Mouse (Mus musculus): ENCODE measurements around the gene Vstm2l. TPM values are rescaled to one million over a fixed set of nuclear protein-coding genes. Genes with fewer than 3 reads are reported as not detected.

Vstm2l gene
- polyA plus RNA-seq (2015; fragmentation: Nextera tagmentation; extraction: Ambion mirVana), result not detected in 2 replicates

DNA sequence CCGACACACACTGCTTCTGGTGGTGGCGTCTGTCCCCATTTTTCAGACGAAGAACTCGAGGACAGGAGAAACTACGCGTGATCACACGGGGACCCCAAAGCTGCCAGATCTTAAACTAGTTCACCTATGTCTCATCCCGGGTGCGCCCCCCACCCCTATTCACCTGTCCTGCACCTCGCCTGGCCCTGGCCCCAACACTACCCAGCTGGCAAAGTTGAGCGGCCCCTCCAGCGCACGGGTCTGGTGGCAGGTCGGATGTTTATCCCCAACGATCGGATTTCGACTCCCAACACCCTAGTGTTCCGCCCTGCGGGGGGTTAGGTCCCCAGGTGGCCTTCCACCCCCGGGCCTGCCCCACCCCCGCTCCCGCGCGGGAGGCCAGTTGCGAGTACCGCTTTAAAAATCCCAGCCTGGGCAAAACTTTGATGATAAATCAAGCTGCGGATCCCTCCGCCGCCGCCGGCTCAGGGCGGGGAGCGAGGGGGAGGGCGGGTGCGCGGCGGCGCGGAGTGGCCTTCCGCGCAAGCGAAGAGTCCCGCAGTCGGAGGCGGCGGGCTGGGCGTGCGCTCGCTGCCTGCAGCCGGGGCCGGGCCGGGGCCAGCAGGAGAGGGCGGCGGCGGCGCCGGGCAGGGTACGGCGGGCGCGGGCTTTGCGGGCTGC lies at the start of gene Vstm2l:
Gene Vstm2l, plus strand, starts transcription at position 549 of the 660 bp plus-strand sequence.
- H3K4me2 ChIP-seq (ENCODE audit: low read depth, low read length), result no peak within 1 kb of the TSS
- no peak for DNase-seq
- H3K9me3 ChIP-seq (ENCODE audit: low read length), result no peaks in the 10 kb centered on the region
- no peak for ATAC-seq
- whole genome bisulfite sequencing (ENCODE audit: insufficient replicate concordance), result 6% methylated on average over 49 of the region's 62 CpGs
- H3K36me3 ChIP-seq (replicated peaks; ENCODE audit: insufficient read depth, low read length), result no peaks in the 10 kb centered on the region
- peaks cover 39% of the 10 kb centered on the region for H3K27me3 ChIP-seq (ENCODE audit: insufficient read depth, low read length)
- no peak within 1 kb of the TSS for H3K9ac ChIP-seq (replicated peaks)
- no peak within 1 kb of the TSS for H3K27ac ChIP-seq (ENCODE audit: low read depth)
- H3K4me1 ChIP-seq (ENCODE audit: insufficient read depth), result no peaks in the 10 kb centered on the region
- TF ChIP-seq EP300 (IDR thresholded peaks at IDR 0.05; ENCODE audit: low read depth) (no peak), CTCF (IDR thresholded peaks at IDR 0.05; ENCODE audit: low read depth) (no peak)
- no peak within 1 kb of the TSS for H3K4me3 ChIP-seq (ENCODE audit: low read depth, low read length)

DNA sequence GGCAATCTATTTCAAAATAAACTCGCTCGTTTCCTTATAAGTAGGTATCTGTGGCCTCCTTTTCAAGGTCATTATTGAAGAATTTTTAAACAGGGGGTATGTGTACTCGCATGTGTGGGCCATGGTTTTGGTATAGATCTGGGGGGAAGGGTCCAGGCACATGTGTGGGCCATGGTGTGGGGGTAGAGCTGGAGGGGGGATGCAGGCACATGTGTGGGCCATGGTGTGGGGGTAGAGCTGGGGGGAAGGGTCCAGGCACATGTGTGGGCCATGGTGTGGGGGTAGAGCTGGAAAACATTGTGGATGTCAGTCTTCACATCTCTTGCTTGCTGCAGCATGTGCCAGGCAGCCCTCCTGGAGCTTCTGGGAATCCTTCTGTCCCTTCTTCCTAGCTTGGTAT lies 47.3 kb upstream of the Vstm2l start:
- no peak for DNase-seq
- WGBS (ENCODE audit: insufficient replicate concordance), result 82% methylated on average over 3 of the region's 3 CpGs
- TF ChIP-seq EP300 (IDR thresholded peaks at IDR 0.05; ENCODE audit: low read depth) (no peak), CTCF (IDR thresholded peaks at IDR 0.05; ENCODE audit: low read depth) (no peak)

DNA sequence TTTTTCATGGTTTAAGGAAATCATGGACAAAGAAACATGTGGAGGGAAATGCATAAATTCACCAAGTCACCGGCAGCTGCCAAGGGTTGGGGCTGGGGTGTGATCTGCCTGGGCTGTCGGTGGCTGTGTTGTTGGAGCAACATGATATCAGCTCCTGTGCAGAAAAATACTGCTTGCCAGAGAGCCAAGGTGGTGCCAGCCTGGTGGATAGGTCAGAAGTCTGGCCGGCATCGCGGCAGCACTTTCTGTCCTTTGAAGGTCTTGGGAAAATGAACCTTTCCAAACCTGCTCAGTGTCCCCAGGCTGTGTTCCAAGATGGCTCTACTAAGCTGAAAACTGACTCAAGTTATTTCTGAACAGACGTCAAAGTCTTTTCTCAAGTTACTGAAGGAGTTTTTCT lies 44.2 kb upstream of the Vstm2l start:
- DNase-seq (no peak), ATAC-seq (no peak)
- Histone ChIP-seq H3K27ac (ENCODE audit: low read depth) (no peak overlapping the region), H3K27me3 (ENCODE audit: insufficient read depth, low read length) (no peaks in the 10 kb centered on the region), H3K4me1 (ENCODE audit: insufficient read depth) (no peaks in the 10 kb centered on the region), H3K36me3 (replicated peaks; ENCODE audit: insufficient read depth, low read length) (peaks cover 4% of the 10 kb centered on the region; the same call in 1 of the 2 replicates), H3K4me2 (ENCODE audit: low read depth, low read length) (no peak overlapping the region), H3K4me3 (ENCODE audit: low read depth, low read length) (no peak overlapping the region), H3K9ac (replicated peaks) (no peak overlapping the region), H3K9me3 (ENCODE audit: low read length) (no peaks in the 10 kb centered on the region)
- WGBS (ENCODE audit: insufficient replicate concordance), result 82% methylated on average over 6 of the region's 6 CpGs
- TF ChIP-seq CTCF (IDR thresholded peaks at IDR 0.05; ENCODE audit: low read depth) (no peak), EP300 (IDR thresholded peaks at IDR 0.05; ENCODE audit: low read depth) (no peak)

More for the DNA sequence above, 47.3 kb upstream of the Vstm2l start:
- no peaks in the 10 kb centered on the region; the same call in 1 of the 2 replicates for H3K36me3 ChIP-seq (replicated peaks; ENCODE audit: insufficient read depth, low read length)
- no peak overlapping the region for H3K4me2 ChIP-seq (ENCODE audit: low read depth, low read length)
- ATAC-seq, result no peak
- H3K9ac ChIP-seq (replicated peaks), result no peak overlapping the region
- H3K9me3 ChIP-seq (ENCODE audit: low read length), result no peaks in the 10 kb centered on the region
- H3K4me3 ChIP-seq (ENCODE audit: low read depth, low read length), result no peak overlapping the region
- no peaks in the 10 kb centered on the region for H3K4me1 ChIP-seq (ENCODE audit: insufficient read depth)
- H3K27me3 ChIP-seq (ENCODE audit: insufficient read depth, low read length), result no peaks in the 10 kb centered on the region
- H3K27ac ChIP-seq (ENCODE audit: low read depth), result no peak overlapping the region

DNA sequence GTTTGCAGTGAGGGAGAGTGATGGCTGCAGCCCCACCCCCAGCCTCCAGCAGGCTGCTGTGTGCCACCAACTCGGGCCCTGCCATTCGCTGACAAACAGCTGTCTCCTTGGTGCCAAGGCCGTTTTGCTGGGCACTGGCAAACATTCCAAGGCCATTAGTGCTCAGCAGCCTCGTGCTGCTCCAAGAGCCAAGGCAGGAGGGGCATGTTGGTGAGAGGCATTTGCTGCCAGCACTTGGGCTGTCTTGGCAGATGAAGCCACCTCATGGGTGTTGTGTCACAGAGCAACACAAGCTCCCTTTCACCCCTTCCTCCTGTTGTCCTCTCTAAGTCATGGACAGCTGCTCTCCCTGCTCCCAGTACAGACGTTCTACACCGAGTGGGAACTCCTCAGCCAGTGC lies 41.2 kb upstream of the Vstm2l start:
- no peaks in the 10 kb centered on the region for H3K9me3 ChIP-seq (ENCODE audit: low read length)
- no peak for DNase-seq
- WGBS (ENCODE audit: insufficient replicate concordance), result 75% methylated on average over 6 of the region's 6 CpGs
- H3K36me3 ChIP-seq (replicated peaks; ENCODE audit: insufficient read depth, low read length), result peaks cover 4% of the 10 kb centered on the region; the same call in 1 of the 2 replicates
- no peaks in the 10 kb centered on the region for H3K27me3 ChIP-seq (ENCODE audit: insufficient read depth, low read length)
- no peak overlapping the region for H3K27ac ChIP-seq (ENCODE audit: low read depth)
- no peak overlapping the region for H3K4me2 ChIP-seq (ENCODE audit: low read depth, low read length)
- H3K4me3 ChIP-seq (ENCODE audit: low read depth, low read length), result no peak overlapping the region
- H3K4me1 ChIP-seq (ENCODE audit: insufficient read depth), result no peaks in the 10 kb centered on the region
- no peak overlapping the region for H3K9ac ChIP-seq (replicated peaks)
- no peak for ATAC-seq
- TF ChIP-seq EP300 (IDR thresholded peaks at IDR 0.05; ENCODE audit: low read depth) (no peak), CTCF (IDR thresholded peaks at IDR 0.05; ENCODE audit: low read depth) (no peak)

DNA sequence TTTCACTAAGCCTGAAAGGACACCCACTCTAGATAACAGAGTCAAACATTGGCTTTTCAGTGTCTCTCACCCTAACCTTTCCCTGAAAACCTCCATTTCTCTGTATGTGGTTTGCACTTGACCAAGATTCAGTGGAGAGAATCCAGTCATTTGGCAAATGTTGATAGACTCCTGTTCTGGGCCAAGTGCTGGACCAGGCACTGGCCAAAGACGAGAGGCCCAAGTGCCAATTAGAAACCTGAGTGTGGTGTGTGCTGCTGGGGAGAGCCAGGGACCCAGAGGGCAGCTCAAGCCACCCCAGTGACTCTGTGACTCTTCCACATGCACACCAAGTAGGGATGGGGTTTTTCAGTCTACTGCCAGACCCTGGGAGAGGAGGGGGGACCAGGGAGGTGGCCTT lies 40.8 kb upstream of the Vstm2l start:
- Histone ChIP-seq H3K4me2 (ENCODE audit: low read depth, low read length) (no peak overlapping the region), H3K4me3 (ENCODE audit: low read depth, low read length) (no peak overlapping the region), H3K9me3 (ENCODE audit: low read length) (no peaks in the 10 kb centered on the region), H3K27me3 (ENCODE audit: insufficient read depth, low read length) (no peaks in the 10 kb centered on the region), H3K4me1 (ENCODE audit: insufficient read depth) (no peaks in the 10 kb centered on the region), H3K27ac (ENCODE audit: low read depth) (no peak overlapping the region), H3K36me3 (replicated peaks; ENCODE audit: insufficient read depth, low read length) (peaks cover 4% of the 10 kb centered on the region; the same call in 1 of the 2 replicates), H3K9ac (replicated peaks) (no peak overlapping the region)
- DNase-seq (no peak), ATAC-seq (no peak)
- TF ChIP-seq CTCF (IDR thresholded peaks at IDR 0.05; ENCODE audit: low read depth) (no peak), EP300 (IDR thresholded peaks at IDR 0.05; ENCODE audit: low read depth) (no peak)
- 77% methylated on average over 1 of the region's 1 CpGs for WGBS (ENCODE audit: insufficient replicate concordance)

DNA sequence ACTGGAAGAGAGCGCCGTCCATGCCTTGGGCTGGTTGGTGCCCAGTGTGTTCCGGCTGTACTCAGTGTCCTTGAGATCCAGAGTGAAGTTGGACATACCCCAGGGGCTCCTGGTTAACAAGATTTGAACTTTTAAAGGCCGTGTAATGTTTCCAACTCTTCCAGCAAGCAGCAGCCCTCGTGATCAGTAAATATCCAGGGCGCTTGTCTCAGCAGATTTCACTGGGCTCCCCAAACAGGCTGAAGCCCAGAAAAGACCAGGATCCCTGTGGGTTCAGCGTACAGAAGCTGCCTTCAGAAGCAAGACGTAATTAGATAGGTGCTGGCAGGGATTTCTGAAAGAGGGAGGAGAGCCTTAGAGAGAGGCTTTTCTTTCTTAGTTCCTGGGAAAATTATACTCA lies 39.3 kb upstream of the Vstm2l start:
- TF ChIP-seq CTCF (IDR thresholded peaks at IDR 0.05; ENCODE audit: low read depth) (no peak), EP300 (IDR thresholded peaks at IDR 0.05; ENCODE audit: low read depth) (no peak)
- no peak for DNase-seq
- no peak overlapping the region for H3K4me3 ChIP-seq (ENCODE audit: low read depth, low read length)
- H3K9me3 ChIP-seq (ENCODE audit: low read length), result no peaks in the 10 kb centered on the region
- no peak overlapping the region for H3K27ac ChIP-seq (ENCODE audit: low read depth)
- peaks cover 4% of the 10 kb centered on the region; the same call in 1 of the 2 replicates for H3K36me3 ChIP-seq (replicated peaks; ENCODE audit: insufficient read depth, low read length)
- H3K4me2 ChIP-seq (ENCODE audit: low read depth, low read length), result no peak overlapping the region
- no peaks in the 10 kb centered on the region for H3K4me1 ChIP-seq (ENCODE audit: insufficient read depth)
- no peaks in the 10 kb centered on the region for H3K27me3 ChIP-seq (ENCODE audit: insufficient read depth, low read length)
- no peak overlapping the region for H3K9ac ChIP-seq (replicated peaks)
- no peak for ATAC-seq
- WGBS (ENCODE audit: insufficient replicate concordance), result 77% methylated on average over 8 of the region's 8 CpGs
